Mouse (Mus musculus): ENCODE results near the gene Melk.

The Melk gene

GRCm38 (mm10) chr4:44327976-44328375 is 27.3 kb downstream of the Melk start:
- no peak for DNase-seq (ENCODE audit: low read depth)

- DNase-seq (ENCODE audit: low read depth): no peak
These were observed 34.3 kb downstream of the Melk start for GRCm38 (mm10) chr4:44335006-44335405.

GRCm38 (mm10) chr4:44361670-44362069 is 61.0 kb downstream of the Melk start:
- no peak for DNase-seq (ENCODE audit: low read depth)

- DNase-seq (ENCODE audit: low read depth): no peak
These were observed 62.8 kb downstream of the Melk start for GRCm38 (mm10) chr4:44363434-44364013.

GRCm38 (mm10) chr4:44392231-44393216 is 91.8 kb downstream of the Melk start:
- DNase-seq (ENCODE audit: low read depth): no peak

GRCm38 (mm10) chr4:44402607-44403006 is 101.9 kb downstream of the Melk start:
- DNase-seq (ENCODE audit: low read depth): peak; percentile 35

GRCm38 (mm10) chr4:44404487-44404886 is 103.8 kb downstream of the Melk start:
- no peak for DNase-seq (ENCODE audit: low read depth)

Measured in induced T-regulatory cell, adult 2 months (primary cell).